Mouse (Mus musculus) myocyte (in vitro differentiated cells): ENCODE results near the gene Diaph3. TPM values are rescaled to one million over a fixed set of nuclear protein-coding genes. Genes with fewer than 3 reads are reported as not detected.

Experiments used
- H3K27me3 ChIP-seq: one replicate; pipeline ENCODE4 v1.6.1; 2011; ENCODE audit not compliant: control insufficient read depth, insufficient read depth, insufficient read length
- H3K36me3 ChIP-seq: one replicate; pipeline ENCODE4 v1.6.1; 2011; ENCODE audit not compliant: control insufficient read depth, insufficient read depth
- H3K4me2 ChIP-seq: one replicate; pipeline ENCODE4 v1.6.1; 2011; ENCODE audit warnings: low read depth, control low read depth
- H3K4me3 ChIP-seq: one replicate; pipeline ENCODE4 v1.5.1; 2011; ENCODE audit warnings: mild to moderate bottlenecking, control low read depth, moderate library complexity
- H3K79me2 ChIP-seq: one replicate; pipeline ENCODE4 v1.6.1; 2011; ENCODE audit not compliant: control insufficient read depth, insufficient read depth
- H3ac ChIP-seq: one replicate; pipeline ENCODE4 v1.6.1; 2011; ENCODE audit not compliant: control insufficient read depth, insufficient read length
- CEBPB ChIP-seq: IDR thresholded peaks from 2 replicates; pipeline ENCODE4 v1.6.1; 2011; ENCODE audit warnings: mild to moderate bottlenecking, moderate library complexity; ENCODE audit not compliant: poor library complexity, insufficient read depth, severe bottlenecking
- E2F4 ChIP-seq: IDR thresholded peaks from one replicate; pipeline ENCODE4 v1.6.1; 2011; ENCODE audit warnings: mild to moderate bottlenecking, control low read depth, moderate library complexity; ENCODE audit not compliant: insufficient read depth
- MAX ChIP-seq: IDR thresholded peaks from one replicate; pipeline ENCODE4 v1.6.1; 2011; ENCODE audit warnings: low read depth, mild to moderate bottlenecking, control low read depth
- MYOD1 ChIP-seq, 3 experiments: IDR thresholded peaks; one replicate each; pipeline ENCODE4 v1.6.1; 2011; ENCODE audit warnings: control low read depth in 2 of 3, low read depth in 2 of 3, mild to moderate bottlenecking in 2 of 3, moderate library complexity in 1 of 3; ENCODE audit not compliant: insufficient read length in 2 of 3, control insufficient read depth in 1 of 3
- MYOG ChIP-seq, 3 experiments: IDR thresholded peaks; one replicate each; pipeline ENCODE4 v1.6.1; 2011; ENCODE audit warnings: control low read depth in 2 of 3, low read depth in 2 of 3, mild to moderate bottlenecking in 2 of 3; ENCODE audit not compliant: insufficient read length in 2 of 3, control insufficient read depth in 1 of 3, insufficient read depth in 1 of 3
- POLR2A ChIP-seq: IDR thresholded peaks from one replicate; pipeline ENCODE4 v1.6.1; 2011; ENCODE audit warnings: low read depth, mild to moderate bottlenecking, control low read depth, moderate library complexity; ENCODE audit not compliant: insufficient read length
- POLR2AphosphoS2 ChIP-seq: IDR thresholded peaks from one replicate; pipeline ENCODE4 v1.6.1; 2011; ENCODE audit warnings: low read depth, control low read depth; ENCODE audit not compliant: insufficient read length
- REST ChIP-seq: IDR thresholded peaks from one replicate; pipeline ENCODE4 v1.6.1; 2011; ENCODE audit warnings: mild to moderate bottlenecking, control low read depth, moderate library complexity; ENCODE audit not compliant: insufficient read depth, insufficient read length
- SRF ChIP-seq: IDR thresholded peaks from one replicate; pipeline ENCODE4 v1.6.1; 2011; ENCODE audit warnings: low read depth; ENCODE audit not compliant: control insufficient read depth, insufficient read length
- TCF12 ChIP-seq: IDR thresholded peaks from one replicate; pipeline ENCODE4 v1.6.1; 2011; ENCODE audit warnings: mild to moderate bottlenecking, control low read depth; ENCODE audit not compliant: poor library complexity, insufficient read depth, severe bottlenecking
- TCF3 ChIP-seq: IDR thresholded peaks from one replicate; pipeline ENCODE4 v1.6.1; 2011; ENCODE audit warnings: low read depth, control low read depth; ENCODE audit not compliant: insufficient read length
- USF1 ChIP-seq: IDR thresholded peaks from one replicate; pipeline ENCODE4 v1.6.1; 2011; ENCODE audit warnings: low read depth, mild to moderate bottlenecking, control low read depth, moderate library complexity
- polyA plus RNA-seq: library from polyadenylated mRNA; unstranded; fragments of >200 nt; fragmentation: generic; extraction: Trizol; gene quantifications from one replicate; pipeline ENCODE4 v1.2.1, GENCODE M21; 2012; ENCODE audit warnings: missing spikeins

Diaph3 gene
- polyA plus RNA-seq, 1 experiment: 5.7 TPM

GRCm38 (mm10) chr14:87019687-87020086, 121.3 kb downstream of the Diaph3 start:
- Histone ChIP-seq H3K4me3 (no peak overlapping the region), H3K4me2 (no peak overlapping the region), H3ac (no peak overlapping the region), H3K27me3 (no peaks in the 10 kb centered on the region), H3K36me3 (no peaks in the 10 kb centered on the region), H3K79me2 (no peaks in the 10 kb centered on the region)
- TF ChIP-seq E2F4 (no peak), MYOG (IDR thresholded peaks at IDR 0.05; ENCODE audit: control insufficient read depth in 1 of 3, insufficient read depth in 1 of 3, insufficient read length in 2 of 3, low read depth in 2 of 3) (no peak), CEBPB (no peak), TCF3 (no peak), POLR2A (no peak), REST (no peak)

- no peak overlapping the region for H3K4me3 ChIP-seq
- H3K79me2 ChIP-seq: no peaks in the 10 kb centered on the region
- H3K27me3 ChIP-seq: no peaks in the 10 kb centered on the region
- TF ChIP-seq TCF12: no peak
- no peak for TF ChIP-seq POLR2AphosphoS2
- TF ChIP-seq POLR2A: no peak
- TF ChIP-seq TCF3: no peak
- no peak for TF ChIP-seq MAX
- no peak for TF ChIP-seq E2F4
- TF ChIP-seq SRF: no peak
- no peak for TF ChIP-seq REST
- TF ChIP-seq MYOD1 (IDR thresholded peaks at IDR 0.05; ENCODE audit: control insufficient read depth in 1 of 3, insufficient read length in 2 of 3, low read depth in 2 of 3): no peak
- no peak for TF ChIP-seq MYOG (IDR thresholded peaks at IDR 0.05; ENCODE audit: control insufficient read depth in 1 of 3, insufficient read depth in 1 of 3, insufficient read length in 2 of 3, low read depth in 2 of 3)
- no peak for TF ChIP-seq USF1
- TF ChIP-seq CEBPB: no peak
- no peak overlapping the region for H3ac ChIP-seq
- H3K4me2 ChIP-seq: no peak overlapping the region
- H3K36me3 ChIP-seq: peaks cover 4% of the 10 kb centered on the region
Measured at GRCm38 (mm10) chr14:86997318-86997717, 143.7 kb downstream of the Diaph3 start.

DNA sequence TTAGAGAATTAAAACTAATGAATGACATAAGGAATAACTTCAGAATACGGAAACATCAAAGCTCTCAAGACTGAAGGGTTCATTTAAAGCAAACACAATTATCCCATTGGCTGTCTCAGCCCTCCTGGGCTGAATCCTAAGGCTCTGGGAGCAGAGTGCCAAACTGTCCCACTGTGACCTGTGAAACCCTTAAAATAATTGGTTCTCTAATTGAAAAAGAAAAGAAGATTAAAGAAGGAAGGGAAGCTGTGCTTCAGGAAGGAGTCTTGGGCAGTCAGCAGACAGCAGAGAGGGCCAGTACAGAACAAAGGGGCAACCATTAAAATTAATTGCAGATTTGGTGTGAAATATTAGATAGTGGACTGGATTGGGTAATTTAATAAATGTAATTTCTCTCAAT, 189.9 kb downstream of the Diaph3 start:
- Histone ChIP-seq H3K4me2 (no peak overlapping the region), H3ac (no peak overlapping the region), H3K27me3 (no peaks in the 10 kb centered on the region), H3K36me3 (no peaks in the 10 kb centered on the region), H3K4me3 (no peak overlapping the region), H3K79me2 (no peaks in the 10 kb centered on the region)
- no peak for TF ChIP-seq TCF3
- TF ChIP-seq E2F4: no peak
- TF ChIP-seq POLR2A: no peak
- no peak for TF ChIP-seq MYOG (IDR thresholded peaks at IDR 0.05; ENCODE audit: control insufficient read depth in 1 of 3, insufficient read depth in 1 of 3, insufficient read length in 2 of 3, low read depth in 2 of 3)
- TF ChIP-seq MAX: no peak
- TF ChIP-seq TCF12: no peak
- TF ChIP-seq MYOD1 (IDR thresholded peaks at IDR 0.05; ENCODE audit: control insufficient read depth in 1 of 3, insufficient read length in 2 of 3, low read depth in 2 of 3): no peak
- no peak for TF ChIP-seq CEBPB
- TF ChIP-seq POLR2AphosphoS2: no peak
- no peak for TF ChIP-seq SRF
- TF ChIP-seq USF1: no peak
- TF ChIP-seq REST: no peak

DNA sequence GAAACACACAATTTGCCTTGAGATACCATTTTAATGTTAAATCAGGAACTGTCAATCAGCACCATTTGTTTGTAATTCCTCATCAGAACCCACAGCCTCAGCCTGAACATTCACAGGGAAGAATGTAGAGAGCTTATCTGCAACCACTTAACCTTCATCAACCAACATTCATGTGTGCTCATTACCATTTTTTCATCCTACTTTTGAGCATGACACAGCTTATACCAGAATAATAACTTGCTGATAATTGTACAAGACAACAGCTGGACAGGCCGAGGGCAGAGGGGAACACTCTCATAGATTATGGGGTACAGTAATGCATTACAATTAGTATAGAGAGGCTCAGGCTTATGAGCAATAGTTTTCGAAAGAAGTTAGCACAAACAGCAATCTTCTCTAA, 203.1 kb downstream of the Diaph3 start:
- no peaks in the 10 kb centered on the region for H3K79me2 ChIP-seq
- H3ac ChIP-seq: no peak overlapping the region
- no peak overlapping the region for H3K4me2 ChIP-seq
- H3K27me3 ChIP-seq: no peaks in the 10 kb centered on the region
- TF ChIP-seq POLR2A (no peak), TCF12 (no peak), CEBPB (no peak), E2F4 (no peak), MYOD1 (IDR thresholded peaks at IDR 0.05; ENCODE audit: control insufficient read depth in 1 of 3, insufficient read length in 2 of 3, low read depth in 2 of 3) (no peak), TCF3 (no peak), MYOG (IDR thresholded peaks at IDR 0.05; ENCODE audit: control insufficient read depth in 1 of 3, insufficient read depth in 1 of 3, insufficient read length in 2 of 3, low read depth in 2 of 3) (no peak), POLR2AphosphoS2 (no peak), USF1 (no peak), MAX (no peak), REST (no peak)
- H3K36me3 ChIP-seq: no peaks in the 10 kb centered on the region
- no peak overlapping the region for H3K4me3 ChIP-seq

DNA sequence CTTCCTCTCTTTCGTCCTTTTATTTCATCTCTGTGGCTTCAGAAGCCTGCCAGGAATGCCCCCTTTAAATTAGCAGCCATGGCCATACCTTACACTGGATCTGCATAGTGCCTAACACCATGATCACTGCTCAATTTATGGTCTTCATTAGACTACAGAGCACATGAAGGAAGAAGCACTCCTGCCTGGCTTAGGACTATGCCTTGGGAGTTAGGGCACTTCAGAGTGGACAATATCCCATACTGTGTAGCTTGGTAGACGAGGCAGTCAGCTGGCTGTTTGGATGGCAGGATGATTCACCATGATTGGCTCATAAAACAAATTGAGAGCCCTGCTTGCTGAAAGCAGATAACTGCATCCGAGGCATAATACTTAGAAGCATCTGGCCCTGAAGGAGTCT, 204.6 kb downstream of the Diaph3 start:
- Histone ChIP-seq H3ac (no peak overlapping the region), H3K36me3 (no peaks in the 10 kb centered on the region), H3K4me3 (no peak overlapping the region), H3K4me2 (no peak overlapping the region), H3K79me2 (no peaks in the 10 kb centered on the region), H3K27me3 (no peaks in the 10 kb centered on the region)
- no peak for TF ChIP-seq POLR2AphosphoS2
- no peak for TF ChIP-seq USF1
- TF ChIP-seq CEBPB: no peak
- TF ChIP-seq SRF: no peak
- TF ChIP-seq REST: no peak
- TF ChIP-seq TCF12: no peak
